Mouse (Mus musculus): Measurements from ENCODE around the gene Ankrd11.

Gene Ankrd11

DNA sequence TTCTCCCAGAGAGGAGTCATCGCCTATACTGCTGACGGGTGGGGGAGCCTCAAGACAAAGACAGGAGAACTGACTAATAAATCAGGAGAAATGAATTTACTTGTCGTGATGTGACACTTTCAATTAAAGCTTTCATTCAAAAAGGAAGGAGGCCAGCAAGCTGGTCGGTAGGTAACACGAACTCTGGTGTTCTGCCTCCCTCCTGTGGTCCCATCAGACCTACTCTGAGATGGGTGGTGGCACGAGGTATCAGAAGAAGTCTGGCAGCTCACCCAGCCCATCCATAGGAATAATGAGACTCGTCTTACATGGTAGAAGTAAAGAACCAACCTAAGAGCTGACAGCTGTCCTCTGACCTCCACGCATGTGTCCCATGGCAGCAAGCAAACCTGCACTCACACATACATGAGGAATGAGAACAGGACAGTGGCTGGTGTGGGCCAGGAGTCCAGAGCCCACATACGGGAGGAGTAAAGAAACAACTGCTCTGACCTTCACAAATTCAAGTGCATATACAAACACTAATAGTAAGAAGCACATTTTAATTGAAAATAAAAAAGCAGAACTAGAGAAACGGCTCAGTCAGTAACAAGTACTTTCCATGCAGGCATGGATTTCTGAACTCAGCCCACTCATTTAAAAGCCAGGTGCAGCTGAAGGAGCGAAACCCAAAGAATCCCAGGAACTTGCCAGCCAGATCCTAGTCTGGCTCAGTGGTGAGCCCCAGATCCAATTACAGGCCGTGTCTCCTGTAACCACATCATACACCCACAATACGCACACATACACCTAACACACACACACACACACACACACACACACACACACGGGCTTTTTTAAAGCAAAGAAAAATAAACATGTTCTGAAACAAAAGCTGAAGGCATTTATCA, 37.8 kb downstream of the Ankrd11 start:
- no peak for DNase-seq (ENCODE audit: low read depth)

DNA sequence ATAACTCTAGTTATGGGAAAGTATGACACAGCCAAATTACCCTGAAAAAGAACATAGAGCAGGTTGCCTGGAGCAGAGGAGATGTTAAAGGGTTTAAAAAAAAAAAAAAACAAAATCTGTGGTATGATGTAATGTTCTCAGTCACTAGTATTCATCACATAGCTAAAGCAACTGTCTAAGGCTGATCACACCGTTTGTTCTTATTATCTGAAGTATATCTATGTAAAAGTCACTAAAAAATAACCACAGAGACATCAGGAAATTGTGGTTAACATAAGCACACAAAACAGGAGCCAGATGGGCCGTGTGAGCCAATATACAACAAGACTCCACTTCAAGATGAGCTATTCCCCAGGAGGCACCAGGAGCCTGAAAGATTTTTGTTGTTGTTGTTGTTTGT, 41.8 kb downstream of the Ankrd11 start:
- no peak for DNase-seq (ENCODE audit: low read depth)

DNA sequence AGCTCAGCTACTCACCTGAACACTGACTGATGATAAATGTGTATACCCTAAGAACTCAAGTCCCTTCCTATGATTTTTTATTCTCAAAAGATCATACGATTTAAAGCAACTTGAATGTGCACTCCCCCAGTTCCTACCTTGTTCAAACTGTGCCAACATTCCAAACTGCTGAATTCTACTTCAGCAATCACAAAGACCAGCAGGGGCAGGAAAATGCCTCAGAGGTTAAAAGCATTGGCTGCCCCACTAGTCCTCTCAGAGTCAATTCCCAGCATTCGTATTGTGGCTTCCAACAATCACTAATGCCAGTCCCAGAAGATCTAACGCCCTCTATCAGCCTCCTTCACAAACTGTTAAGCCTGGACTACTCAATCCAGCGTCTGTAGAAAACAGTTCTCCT, 44.1 kb downstream of the Ankrd11 start:
- DNase-seq (ENCODE audit: low read depth), result no peak

DNA sequence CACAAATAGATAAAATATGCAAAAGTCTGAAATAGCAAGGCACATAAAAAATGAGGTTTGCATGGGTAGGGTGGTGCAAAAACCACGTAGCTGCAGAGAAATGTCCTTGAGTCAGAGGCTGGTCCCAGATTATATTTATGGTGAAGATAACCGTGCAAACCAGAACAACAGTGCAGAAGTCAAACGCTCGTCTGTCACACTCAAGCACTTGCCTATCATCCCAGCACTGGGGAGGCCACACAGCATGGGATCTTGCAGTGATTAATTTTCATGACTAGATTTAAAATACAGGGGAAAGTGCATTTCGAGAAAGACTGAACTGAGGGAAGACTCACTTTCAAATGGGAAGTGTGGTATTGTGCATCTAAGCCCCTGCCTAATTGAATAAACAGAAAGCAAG, 48.3 kb downstream of the Ankrd11 start:
- no peak for DNase-seq (ENCODE audit: low read depth)

DNA sequence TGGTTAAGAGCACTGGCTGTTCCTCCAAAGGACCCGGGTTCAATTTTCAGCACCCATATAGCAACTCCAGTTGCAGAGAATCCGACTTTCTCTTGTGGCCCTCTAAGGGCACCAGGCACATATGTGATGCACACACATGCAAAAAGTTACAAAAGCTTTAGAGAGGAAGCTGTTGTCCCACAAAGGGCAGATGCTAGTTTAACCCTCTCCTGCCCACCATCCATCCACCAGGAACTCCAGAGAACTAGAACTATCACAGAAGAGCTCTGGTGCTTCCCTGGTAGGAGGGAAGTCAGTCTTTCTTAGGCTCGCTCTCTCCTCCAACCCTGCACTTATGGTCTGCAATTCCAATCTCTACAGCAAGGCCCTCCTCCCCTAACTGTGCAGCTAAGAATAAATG, 49.0 kb downstream of the Ankrd11 start:
- no peak for DNase-seq (ENCODE audit: low read depth)

DNA sequence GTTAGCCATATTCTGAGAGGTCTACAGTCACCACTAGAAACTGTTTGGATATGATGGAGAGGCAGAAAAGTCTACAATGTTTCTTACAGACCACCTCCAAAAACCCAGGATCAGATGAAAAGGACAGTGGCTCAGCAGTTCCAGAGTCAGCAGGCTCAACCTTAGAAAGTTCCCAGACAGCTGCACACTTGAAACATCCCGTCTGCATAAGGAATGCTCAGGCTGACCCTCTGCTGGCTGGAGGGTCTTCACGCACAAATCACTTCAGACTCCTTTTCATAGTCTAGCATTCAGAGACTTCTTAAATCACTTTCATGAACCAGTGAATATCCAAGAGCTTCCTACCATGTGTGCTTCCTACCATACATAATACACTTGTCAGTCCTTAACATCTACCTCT, 49.8 kb downstream of the Ankrd11 start:
- no peak for DNase-seq (ENCODE audit: low read depth)

DNA sequence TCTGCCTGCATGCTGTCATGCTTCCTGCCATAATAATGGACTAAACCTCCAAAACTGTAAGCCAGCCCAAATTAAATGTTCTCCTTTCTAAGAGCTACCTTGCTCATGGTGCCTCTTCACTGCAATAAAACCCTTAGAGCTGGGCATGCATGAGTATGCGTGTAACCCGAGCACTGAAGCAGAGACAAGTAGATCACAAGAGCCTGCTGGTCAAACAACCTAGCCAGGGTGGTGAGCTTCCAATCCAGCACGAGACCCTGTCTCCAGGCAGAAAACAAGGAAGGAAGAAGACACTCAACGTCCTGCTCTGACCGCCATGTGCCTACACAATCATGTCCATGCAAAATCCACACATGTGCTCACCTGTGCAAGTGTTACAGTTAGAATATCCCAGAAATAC, 50.7 kb downstream of the Ankrd11 start:
- no peak for DNase-seq (ENCODE audit: low read depth)

DNA sequence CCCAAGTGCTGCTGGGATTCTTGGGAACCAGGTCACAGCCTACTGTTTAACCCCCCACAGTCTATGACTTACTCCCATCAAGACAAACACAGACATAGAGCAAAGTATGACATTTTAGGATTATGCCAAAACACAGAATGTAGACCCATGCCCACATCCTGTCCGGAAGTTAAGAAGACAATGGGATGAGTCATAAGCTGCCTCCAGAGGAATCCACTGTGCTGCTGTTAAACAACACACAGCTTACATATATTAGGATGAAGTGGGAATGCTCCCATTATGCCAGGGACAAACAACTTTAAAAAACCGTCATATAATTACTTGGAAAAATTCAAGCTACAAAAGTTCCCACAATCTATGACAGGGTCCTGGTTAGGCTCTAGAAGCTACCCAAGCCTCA, 52.1 kb downstream of the Ankrd11 start:
- DNase-seq (ENCODE audit: low read depth), result no peak

DNA sequence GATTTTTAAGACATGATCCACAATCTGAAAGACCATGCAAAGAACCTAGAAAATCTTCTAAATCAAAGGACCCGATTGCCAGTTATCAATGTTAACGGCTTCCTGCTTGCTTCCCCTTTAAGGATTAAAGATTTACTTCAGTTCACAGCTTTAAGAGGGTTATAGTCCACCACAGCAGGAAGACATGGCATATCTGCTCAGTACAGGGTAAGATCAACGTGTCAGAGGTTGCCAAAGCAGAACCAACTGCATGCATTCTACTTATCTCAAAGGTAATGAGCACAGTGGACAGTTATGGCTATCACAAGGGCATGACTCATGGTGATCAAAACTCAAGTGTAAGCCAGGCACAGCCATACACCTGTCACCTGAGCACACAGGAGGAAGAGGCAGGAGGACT, 53.1 kb downstream of the Ankrd11 start:
- DNase-seq (ENCODE audit: low read depth), result no peak

DNA sequence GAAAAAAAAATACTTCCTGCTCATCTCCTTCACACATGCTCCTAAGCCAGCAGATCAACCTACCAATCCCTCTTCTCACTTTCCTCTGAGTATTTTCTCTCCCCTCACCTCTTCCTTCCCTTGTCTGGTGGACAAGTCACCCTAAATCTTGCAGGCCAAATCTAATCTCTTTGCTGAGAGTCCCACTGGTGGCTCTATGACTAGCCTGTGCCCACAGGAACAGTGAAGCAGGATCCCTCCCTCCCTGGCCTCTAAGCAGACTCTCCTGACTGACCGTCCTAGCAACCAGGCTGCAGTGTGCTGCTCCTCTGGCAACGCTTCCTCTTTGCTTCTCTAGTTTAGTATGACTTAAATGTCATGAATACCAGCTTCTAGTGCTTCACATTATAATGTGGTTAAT, 54.8 kb downstream of the Ankrd11 start:
- DNase-seq (ENCODE audit: low read depth), result no peak

DNA sequence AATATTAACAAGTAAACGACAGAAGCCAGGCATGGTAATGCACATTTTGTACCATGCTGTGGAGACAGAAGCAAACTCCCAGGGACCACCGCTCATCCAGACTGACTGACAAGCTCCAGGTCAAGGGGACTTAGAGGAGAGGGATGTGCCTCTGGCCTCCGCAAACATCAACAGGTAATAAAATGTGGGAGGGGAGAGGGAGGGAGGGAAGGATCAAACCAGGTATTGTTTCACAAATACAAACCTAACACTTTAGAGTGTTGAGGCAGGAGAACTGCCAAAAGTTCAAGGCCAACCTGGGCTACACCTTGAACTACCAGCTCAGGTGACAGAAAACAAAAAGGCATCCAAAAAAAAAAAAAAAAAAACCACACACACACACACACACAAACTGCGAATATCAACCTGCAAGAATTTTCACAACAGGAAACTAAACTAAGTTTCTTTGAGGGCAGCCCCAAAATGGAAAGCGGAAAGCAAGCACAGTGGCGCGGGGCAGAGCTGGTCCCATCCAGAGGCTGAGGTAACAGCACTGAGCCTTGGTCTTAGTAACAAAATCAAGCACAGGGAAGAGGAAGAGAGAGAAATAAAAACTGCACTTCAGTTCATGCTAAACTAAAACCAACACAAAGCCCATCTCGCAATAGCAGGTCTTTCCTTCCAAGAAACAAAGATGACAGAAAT, 55.4 kb downstream of the Ankrd11 start:
- no peak for DNase-seq (ENCODE audit: low read depth)

DNA sequence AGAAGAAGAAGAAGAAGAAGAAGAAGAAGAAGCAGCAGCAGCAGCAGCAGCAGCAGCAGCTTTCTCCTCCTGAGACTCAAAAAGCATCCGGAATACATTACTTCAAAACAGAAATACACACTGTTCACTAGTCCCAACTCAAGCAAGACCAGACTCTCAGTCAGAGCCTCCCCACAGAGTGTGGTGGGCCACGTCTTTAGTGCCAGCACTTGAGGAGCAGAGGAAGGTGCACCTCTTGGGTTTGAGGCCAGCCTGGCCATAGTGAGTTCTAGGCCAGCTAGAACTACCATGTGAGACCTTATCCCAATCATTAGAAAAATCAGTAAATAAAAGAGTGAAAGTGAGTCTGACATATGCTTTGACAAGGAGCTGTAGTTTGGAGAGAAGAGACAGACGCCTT, 57.9 kb downstream of the Ankrd11 start:
- DNase-seq (ENCODE audit: low read depth), result no peak

DNA sequence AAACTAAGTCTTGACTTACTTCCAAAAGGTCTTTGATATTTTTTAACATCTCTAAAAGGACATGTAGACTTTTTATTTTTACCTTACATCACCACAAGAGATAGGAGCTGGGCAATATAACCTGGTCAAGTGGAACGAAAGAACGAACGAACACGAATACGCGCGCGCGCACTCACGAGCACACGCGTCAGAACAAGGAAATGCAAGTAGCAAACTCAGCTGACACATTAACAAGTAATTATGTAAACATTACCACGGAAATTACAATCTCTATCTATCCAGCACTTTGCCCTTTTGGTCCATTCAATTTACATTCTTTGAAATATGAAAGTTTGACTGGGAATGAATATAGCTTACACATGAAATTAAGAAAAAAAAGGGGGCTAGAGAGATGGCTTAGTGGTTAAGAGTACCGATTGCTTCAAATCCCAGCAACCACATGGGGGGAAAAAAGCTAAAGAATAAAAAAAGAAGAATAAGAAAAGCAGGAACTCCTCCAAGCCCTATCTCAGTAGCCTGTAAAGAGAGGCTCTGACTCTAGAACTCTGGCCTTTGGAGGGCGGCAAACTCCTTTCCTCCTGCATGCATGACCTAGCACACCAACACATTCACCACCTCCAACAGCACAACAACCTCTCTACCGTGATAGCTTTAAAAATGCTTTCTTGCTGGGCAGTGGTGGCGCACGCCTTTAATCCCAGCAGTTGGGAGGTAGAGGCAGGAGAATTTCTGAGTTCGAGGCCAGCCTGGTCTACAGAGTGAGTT, 58.7 kb downstream of the Ankrd11 start:
- DNase-seq (ENCODE audit: low read depth), result no peak

DNA sequence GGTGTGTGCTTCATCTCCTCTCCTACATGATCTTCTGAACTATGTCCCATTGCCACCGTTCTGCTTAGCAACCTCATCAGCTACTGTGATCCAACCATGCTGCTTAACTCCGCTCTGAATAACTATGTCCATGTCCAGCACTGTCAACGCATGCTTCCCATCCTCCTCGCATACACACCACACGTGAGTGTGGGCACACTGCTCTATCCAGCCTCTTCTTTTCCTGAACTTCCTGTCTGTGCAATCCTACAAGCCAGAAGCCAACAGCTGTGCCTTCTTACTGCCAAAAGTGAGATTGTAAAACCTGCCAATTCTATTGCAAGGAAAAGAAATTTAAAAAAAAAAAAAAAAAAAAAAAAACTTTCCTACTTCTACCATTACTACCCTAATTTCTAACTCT, 60.4 kb downstream of the Ankrd11 start:
- no peak for DNase-seq (ENCODE audit: low read depth)

DNA sequence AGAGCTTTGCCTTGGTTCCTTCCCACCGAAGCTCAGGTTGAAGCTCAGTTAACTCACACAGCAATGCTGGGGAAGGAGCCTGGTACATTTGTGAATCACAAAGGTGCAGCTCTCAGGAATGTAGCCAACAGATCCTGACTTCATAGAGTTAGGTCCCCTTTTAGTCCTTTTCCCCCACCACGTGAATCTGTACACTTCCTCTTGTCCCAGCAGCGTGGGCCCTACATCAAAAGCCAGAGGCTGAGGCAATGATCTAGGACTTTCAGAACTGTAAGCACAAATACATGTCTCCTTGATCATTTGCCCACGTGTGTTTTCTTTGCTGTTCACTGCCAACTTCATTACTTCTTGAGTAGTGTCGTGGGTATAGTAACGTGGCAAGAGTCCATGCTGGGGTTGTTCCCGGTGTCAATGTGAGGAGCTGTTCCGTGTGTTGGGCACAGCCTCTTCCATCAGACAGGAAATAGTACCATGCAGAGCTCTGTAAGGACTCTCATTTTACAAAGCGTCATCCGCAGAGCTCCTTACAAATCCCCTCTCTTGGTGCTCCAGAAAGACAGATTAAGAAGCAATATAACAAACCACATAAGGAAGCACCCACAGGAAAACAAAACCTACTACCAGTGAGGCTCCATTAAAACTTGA, 62.1 kb downstream of the Ankrd11 start:
- no peak for DNase-seq (ENCODE audit: low read depth)

DNA sequence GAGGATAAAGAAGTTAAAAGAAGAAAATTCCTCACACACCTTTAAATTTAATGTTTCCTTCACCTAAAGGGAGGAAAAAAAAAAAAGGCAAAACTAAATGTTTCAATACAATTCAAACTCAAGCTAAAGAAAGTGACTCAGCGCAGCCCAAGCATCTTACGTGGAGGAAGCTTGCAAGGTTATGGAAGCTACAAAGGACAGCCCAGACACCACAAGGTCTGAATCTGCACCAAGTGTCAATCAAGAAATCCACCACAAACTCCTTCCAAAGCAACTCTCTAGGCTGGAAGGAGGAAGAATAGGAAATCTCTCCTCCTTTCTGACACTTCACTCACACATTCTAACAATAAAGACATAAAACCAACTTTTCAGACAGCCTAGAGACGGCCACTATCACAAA, 62.7 kb downstream of the Ankrd11 start:
- no peak for DNase-seq (ENCODE audit: low read depth)

DNA sequence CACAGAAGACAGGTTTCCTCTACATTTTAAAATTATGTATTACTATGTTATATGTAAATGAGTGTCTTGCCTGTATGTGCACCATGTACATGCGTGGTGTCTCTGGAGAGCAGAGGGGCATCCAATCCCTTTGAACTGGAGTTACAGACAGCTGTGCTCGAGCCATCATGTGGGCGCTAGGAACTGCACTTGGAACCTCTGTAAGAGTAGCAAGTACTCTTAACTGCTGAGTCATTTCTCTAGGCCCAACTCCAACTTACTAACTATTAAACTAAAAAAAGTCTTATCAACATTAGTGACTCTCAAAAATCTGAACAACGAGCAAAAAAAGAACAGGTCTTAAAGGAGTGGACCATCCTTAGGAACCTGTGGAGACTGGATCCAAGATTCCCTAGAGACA, 66.0 kb downstream of the Ankrd11 start:
- no peak for DNase-seq (ENCODE audit: low read depth)

DNA sequence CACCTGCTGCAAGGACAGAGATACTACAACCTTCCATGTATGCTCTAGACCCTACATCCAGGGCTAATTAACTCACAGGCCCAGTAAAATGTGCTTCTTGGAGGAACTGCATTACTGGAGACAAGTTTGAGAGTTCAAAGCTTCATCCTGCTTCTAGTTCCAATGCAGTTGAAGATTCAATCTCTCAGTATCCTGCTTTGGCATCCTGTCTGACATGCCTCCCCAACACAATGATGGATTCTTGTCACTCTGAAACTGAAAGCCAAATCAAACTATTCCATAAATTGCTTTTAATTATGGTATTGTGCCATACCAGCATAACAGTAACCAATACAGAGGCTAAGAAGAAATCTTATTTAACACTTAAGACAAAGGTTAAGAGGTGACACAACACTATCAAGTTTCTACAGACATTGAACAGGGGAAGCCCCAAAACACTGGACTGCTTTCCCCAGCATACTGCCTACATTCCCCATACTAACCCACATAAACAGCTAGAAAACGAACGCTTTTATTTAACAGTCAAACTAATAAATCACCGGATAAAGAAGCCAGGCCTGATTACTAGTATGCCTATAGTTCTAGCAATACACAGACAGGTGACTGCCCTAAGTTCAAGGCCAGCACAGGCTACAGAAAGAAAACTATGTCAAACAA, 72.0 kb downstream of the Ankrd11 start:
- DNase-seq (ENCODE audit: low read depth), result no peak

DNA sequence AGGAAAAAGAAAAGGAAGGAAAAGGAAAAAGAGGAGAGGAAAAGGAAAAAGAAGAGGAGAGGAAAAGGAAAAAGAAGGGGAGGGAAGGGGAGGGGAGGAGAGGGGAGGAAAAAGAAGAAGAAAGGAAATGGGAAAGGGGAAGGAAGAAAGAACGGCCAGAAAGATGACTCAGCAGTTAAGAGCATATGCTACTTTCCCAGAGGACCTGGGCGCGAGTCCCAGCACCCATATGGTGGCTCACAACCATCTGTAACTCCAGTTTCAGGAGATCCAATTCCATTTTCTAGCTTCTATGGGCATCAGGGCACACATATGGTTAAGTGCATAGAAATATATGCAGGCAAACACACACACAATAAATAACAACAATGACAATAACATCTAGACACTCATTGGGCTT, 73.9 kb downstream of the Ankrd11 start:
- no peak for DNase-seq (ENCODE audit: low read depth)

DNA sequence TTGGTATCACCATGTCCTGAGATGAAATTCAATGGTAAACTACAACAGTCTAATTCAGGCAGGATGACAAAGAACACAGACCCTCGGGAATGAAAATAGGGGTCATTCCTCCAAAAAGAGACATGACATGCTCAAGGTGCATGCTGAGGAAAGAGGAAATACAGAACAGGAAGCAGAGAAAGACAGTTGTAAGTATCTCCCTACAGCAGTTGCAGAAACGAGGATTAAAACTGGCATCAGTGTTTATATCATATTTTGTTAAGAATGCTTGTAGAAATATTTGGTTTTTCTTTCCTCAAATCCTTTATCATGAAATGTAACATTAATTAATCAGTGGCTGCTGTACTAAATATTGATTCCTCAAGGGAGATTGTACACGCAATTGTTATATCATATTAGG, 75.4 kb downstream of the Ankrd11 start:
- no peak for DNase-seq (ENCODE audit: low read depth)

DNA sequence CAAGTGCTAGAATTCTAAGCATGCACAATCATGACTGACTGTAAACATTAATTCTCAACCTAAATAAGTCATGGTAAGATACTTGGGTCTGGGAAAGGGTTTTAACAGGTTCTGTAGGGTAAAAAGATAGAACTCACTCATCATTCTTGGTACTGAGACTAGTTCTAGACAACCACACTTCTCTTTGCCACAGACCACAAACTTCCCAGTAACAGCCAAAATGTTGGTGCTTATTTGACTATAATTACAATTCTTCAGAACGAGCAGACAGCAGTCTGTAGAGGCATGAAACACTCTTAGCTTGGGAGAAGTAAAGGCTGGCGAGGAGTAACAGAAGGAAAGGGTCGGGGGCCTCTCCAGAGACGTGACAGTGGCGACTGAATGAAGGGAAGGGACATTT, 80.0 kb downstream of the Ankrd11 start:
- DNase-seq (ENCODE audit: low read depth), result no peak

DNA sequence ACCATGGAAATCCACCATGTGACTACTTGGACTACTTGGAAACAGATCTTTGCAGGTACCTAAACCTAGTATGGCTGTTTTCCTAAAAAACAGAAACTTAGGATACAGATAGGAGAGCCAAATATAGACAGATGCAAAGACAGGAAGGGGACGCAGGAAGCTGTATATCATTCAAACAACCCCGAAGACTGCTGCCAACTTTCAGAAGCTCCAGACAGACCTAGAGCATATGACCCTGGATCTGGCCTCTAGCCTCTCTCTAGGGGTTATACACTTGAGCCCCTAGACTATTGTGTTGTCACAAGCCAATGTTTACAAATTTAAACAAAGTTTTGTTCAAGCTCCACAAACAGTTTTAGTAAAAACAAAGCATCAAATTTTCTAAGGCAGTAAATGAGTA, 80.6 kb downstream of the Ankrd11 start:
- DNase-seq (ENCODE audit: low read depth), result no peak

Measured in fibroblast of lung, adult 2 months (primary cell).